Mouse (Mus musculus): Measurements from ENCODE around the gene Sbno2. TPM values are rescaled to one million over a fixed set of nuclear protein-coding genes. Genes with fewer than 3 reads are reported as not detected.

Gene Sbno2
- polyA plus RNA-seq, 1 experiment: 67.2 TPM

Other genes starting within 250 kb of the Sbno2 start
- gene Prtn3, start 231.1 kb downstream of the Sbno2 start, polyA plus RNA-seq (2012; rRNA removed): 1.6 and 1.8 TPM in 2 replicates
- 3.4 and 4.6 TPM in 2 replicates for gene Plppr3, start 230.9 kb downstream of the Sbno2 start, polyA plus RNA-seq (2012; rRNA removed)
- not detected in 2 replicates for gene Elane, start 219.3 kb downstream of the Sbno2 start, polyA plus RNA-seq (2012; rRNA removed)
- 166 and 209 TPM in 2 replicates for gene Cfd, start 214.7 kb downstream of the Sbno2 start, polyA plus RNA-seq (2012; rRNA removed)
- gene Med16, start 196.6 kb downstream of the Sbno2 start, polyA plus RNA-seq (2012; rRNA removed): 28.6 and 36.5 TPM in 2 replicates
- gene Gm26602, start 194.7 kb downstream of the Sbno2 start, polyA plus RNA-seq (2012; rRNA removed): not detected in 2 replicates
- 1.9 and 3.0 TPM in 2 replicates for gene Kiss1r, start 188.6 kb downstream of the Sbno2 start, polyA plus RNA-seq (2012; rRNA removed)
- 92.4 and 94.6 TPM in 2 replicates for gene R3hdm4, start 184.4 kb downstream of the Sbno2 start, polyA plus RNA-seq (2012; rRNA removed)
- gene Arid3a, start 178.5 kb downstream of the Sbno2 start, polyA plus RNA-seq (2012; rRNA removed): 3.6 and 9.1 TPM in 2 replicates
- 29.6 and 40.8 TPM in 2 replicates for gene Wdr18, start 145.4 kb downstream of the Sbno2 start, polyA plus RNA-seq (2012; rRNA removed)
- not detected in 2 replicates for gene Grin3b, start 134.9 kb downstream of the Sbno2 start, polyA plus RNA-seq (2012; rRNA removed)
- 194 and 223 TPM in 2 replicates for gene Tmem259, start 121.2 kb downstream of the Sbno2 start, polyA plus RNA-seq (2012; rRNA removed)
- 49.1 and 56.1 TPM in 2 replicates for gene Cnn2, start 117.0 kb downstream of the Sbno2 start, polyA plus RNA-seq (2012; rRNA removed)
- gene Abca7, start 109.1 kb downstream of the Sbno2 start, polyA plus RNA-seq (2012; rRNA removed): 17.3 and 24.5 TPM in 2 replicates
- gene Arhgap45, start 88.9 kb downstream of the Sbno2 start, polyA plus RNA-seq (2012; rRNA removed): 33.5 and 42.4 TPM in 2 replicates
- 146 and 172 TPM in 2 replicates for gene Polr2e, start 65.8 kb downstream of the Sbno2 start, polyA plus RNA-seq (2012; rRNA removed)
- gene Gpx4, start 58.4 kb downstream of the Sbno2 start, polyA plus RNA-seq (2012; rRNA removed): 282 and 473 TPM in 2 replicates
- gene Stk11, start 10.2 kb upstream of the Sbno2 start, polyA plus RNA-seq (2012; rRNA removed): 112 and 115 TPM in 2 replicates
- 1,215 and 1,440 TPM in 2 replicates for gene Atp5d, start 33.1 kb upstream of the Sbno2 start, polyA plus RNA-seq (2012; rRNA removed)
- gene Cbarp, start 35.3 kb upstream of the Sbno2 start, polyA plus RNA-seq (2012; rRNA removed): 5.0 TPM in 2 replicates
- 62.7 and 89.3 TPM in 2 replicates for gene Midn, start 42.7 kb upstream of the Sbno2 start, polyA plus RNA-seq (2012; rRNA removed)
- gene Cirbp, start 60.4 kb upstream of the Sbno2 start, polyA plus RNA-seq (2012; rRNA removed): 52.6 and 63.1 TPM in 2 replicates
- 15.9 and 18.2 TPM in 2 replicates for gene 1600002K03Rik, start 67.4 kb upstream of the Sbno2 start, polyA plus RNA-seq (2012; rRNA removed)
- gene Efna2, start 73.9 kb upstream of the Sbno2 start, polyA plus RNA-seq (2012; rRNA removed): 0.95 and 1.1 TPM in 2 replicates
- 24.7 and 28.6 TPM in 2 replicates for gene Mum1, start 120.9 kb upstream of the Sbno2 start, polyA plus RNA-seq (2012; rRNA removed)
- gene Ndufs7, start 143.6 kb upstream of the Sbno2 start, polyA plus RNA-seq (2012; rRNA removed): 553 and 570 TPM in 2 replicates
- gene Gamt, start 155.4 kb upstream of the Sbno2 start, polyA plus RNA-seq (2012; rRNA removed): 9.4 and 10.5 TPM in 2 replicates
- 52.1 and 67.7 TPM in 2 replicates for gene Dazap1, start 155.9 kb upstream of the Sbno2 start, polyA plus RNA-seq (2012; rRNA removed)
- gene Rps15, start 186.9 kb upstream of the Sbno2 start, polyA plus RNA-seq (2012; rRNA removed): 1,621 and 1,622 TPM in 2 replicates
- gene Apc2, start 190.4 kb upstream of the Sbno2 start, polyA plus RNA-seq (2012; rRNA removed): 0.41 and 0.45 TPM in 2 replicates
- 69.0 and 72.5 TPM in 2 replicates for gene 2310011J03Rik, start 215.0 kb upstream of the Sbno2 start, polyA plus RNA-seq (2012; rRNA removed)
- gene Pcsk4, start 223.9 kb upstream of the Sbno2 start, polyA plus RNA-seq (2012; rRNA removed): 8.2 and 15.5 TPM in 2 replicates
- 50.1 and 127 TPM in 2 replicates for gene Reep6, start 224.4 kb upstream of the Sbno2 start, polyA plus RNA-seq (2012; rRNA removed)
- 40.5 and 73.6 TPM in 2 replicates for gene Adamtsl5, start 242.8 kb upstream of the Sbno2 start, polyA plus RNA-seq (2012; rRNA removed)

Data from large intestine, adult 2 months (tissue).